In genomic region chr9:48066730-48067345, GRCm38 (mm10) we compare ENCODE assay signal across 18 mouse cellular contexts.
A peak's percentile ranks its signal among the peaks of the same experiment; 100 is the strongest.
DNase-seq lines count a peak whose midpoint lies in the region; ATAC-seq lines count a peak whose summit lies in the region.
"Had no signal": no experiment of that assay in that cellular context is flagged by ENCODE, and none has a peak within 500 bp of the region (broad histone marks: within the 10 kb centered on the region; RNA-seq: fewer than 3 reads in every experiment).

No protein-coding gene starts in this region.

- H3K4me2 ChIP-seq in hindbrain, embryonic 15.5 days, result no peak overlapping the region
- H3K4me2 ChIP-seq: embryonic facial prominence, embryonic 13.5 days; liver, embryonic 13.5 days; lung, embryonic 15.5 days; midbrain, embryonic 11.5 days had no signal

- H3K4me1 ChIP-seq in hindbrain, embryonic 15.5 days (replicated peaks), result peaks cover 7% of the 10 kb centered on the region
- H3K4me1 ChIP-seq in hindbrain, embryonic 10.5 days (replicated peaks), result peaks cover 3% of the 10 kb centered on the region; the same call in 1 of the 2 replicates
- H3K4me1 ChIP-seq: forebrain, embryonic 10.5 days; liver, embryonic 13.5 days; lung, embryonic 15.5 days had no signal

- WGBS in hindbrain, embryonic 15.5 days, result 47% methylated on average over 7 of the region's 7 CpGs
- 79% methylated on average over 7 of the region's 7 CpGs for WGBS in hindbrain, embryonic 10.5 days

- peak overlapping the region; percentile 75 for H3K27ac ChIP-seq in hindbrain, embryonic 15.5 days (replicated peaks)
- no peak overlapping the region for H3K27ac ChIP-seq in hindbrain, embryonic 10.5 days
- H3K27ac ChIP-seq: embryonic facial prominence, embryonic 13.5 days; forebrain, embryonic 10.5 days; liver, embryonic 13.5 days; lung, embryonic 15.5 days; macrophage had no signal

- no peaks in the 10 kb centered on the region for H3K27me3 ChIP-seq in hindbrain, embryonic 15.5 days
- H3K27me3 ChIP-seq in hindbrain, embryonic 10.5 days (ENCODE audit: insufficient read depth, poor library complexity, severe bottlenecking), result no peaks in the 10 kb centered on the region
- H3K27me3 ChIP-seq: embryonic facial prominence, embryonic 13.5 days; liver, embryonic 13.5 days; lung, embryonic 15.5 days had no signal

- H3K9ac ChIP-seq in hindbrain, embryonic 15.5 days, result no peak overlapping the region
- H3K9ac ChIP-seq: embryonic facial prominence, embryonic 13.5 days; liver, embryonic 13.5 days; lung, embryonic 15.5 days had no signal

- DNase-seq in cerebellum, postnatal 10 days, result peak; percentile 62 to 77
- DNase-seq in cerebellum, adult 9-11 months, result no peak
- DNase-seq in hindbrain, embryonic 10.5 days (ENCODE audit: low spot score), result no peak
- DNase-seq in right cerebral cortex, adult 18-20 months, result peak; percentile 45
- no peak for DNase-seq in right cerebral cortex, postnatal 36 days (ENCODE audit: low spot score in 2 of 2)
- DNase-seq in spleen, postnatal 10 days (ENCODE audit: low spot score in 2 of 2), result no peak
- no peak for DNase-seq in kidney, postnatal 4 days
- DNase-seq: adrenal gland, adult 2 months; cerebellum, adult 11 months; gastrocnemius, postnatal 14 days; kidney, adult 9 months; liver, embryonic 13.5 days had no signal

- no peak overlapping the region for H3K4me3 ChIP-seq in hindbrain, embryonic 15.5 days
- no peak overlapping the region for H3K4me3 ChIP-seq in hindbrain, embryonic 10.5 days
- H3K4me3 ChIP-seq: embryonic facial prominence, embryonic 13.5 days; forebrain, embryonic 10.5 days; liver, embryonic 13.5 days; lung, embryonic 15.5 days had no signal

- H3K36me3 ChIP-seq in hindbrain, embryonic 15.5 days, result no peaks in the 10 kb centered on the region
- no peaks in the 10 kb centered on the region for H3K36me3 ChIP-seq in hindbrain, embryonic 10.5 days
- H3K36me3 ChIP-seq: embryonic facial prominence, embryonic 13.5 days; forebrain, embryonic 10.5 days; liver, embryonic 13.5 days; lung, embryonic 15.5 days had no signal

- H3K9me3 ChIP-seq in hindbrain, embryonic 15.5 days, result no peaks in the 10 kb centered on the region
- H3K9me3 ChIP-seq in hindbrain, embryonic 10.5 days, result no peaks in the 10 kb centered on the region
- H3K9me3 ChIP-seq: embryonic facial prominence, embryonic 13.5 days; forebrain, embryonic 10.5 days; liver, embryonic 13.5 days; lung, embryonic 15.5 days had no signal

- peak; percentile 51; the same call in 1 of the 2 replicates for ATAC-seq in hindbrain, embryonic 15.5 days (ENCODE audit: low FRiP score, low read depth)

Comparison
In these comparisons a context has a peak if more than half of its experiments do, and no peak if none do; other contexts are left out.
1. DNase-seq: peak in cerebellum, postnatal 10 days (2 of 2) and right cerebral cortex, adult 18-20 months (single experiment); none in cerebellum, adult 9-11 months (single experiment), hindbrain, embryonic 10.5 days (single experiment), right cerebral cortex, postnatal 36 days (0 of 2), spleen, postnatal 10 days (0 of 2) and kidney, postnatal 4 days (0 of 2).